Mouse (Mus musculus) 416B (cell line): ENCODE results near the gene Prok1.

Source experiments
- DNase-seq: peaks from one replicate; pipeline ENCODE4 v3.0.0; 2011; ENCODE audit warnings: low read depth

The Prok1 gene

GRCm38 (mm10) chr3:107185597-107185996 lies 53.9 kb downstream of the Prok1 start:
- DNase-seq = no peak

- DNase-seq = no peak
Observed at GRCm38 (mm10) chr3:107183178-107183577, 56.3 kb downstream of the Prok1 start.
